Mouse (Mus musculus) E14TG2a.4 (cell line): Measurements from ENCODE around the gene Gm45808.
"Not testable (repeated sequence)": the region's sequence is repeated elsewhere in the genome, so short reads cannot be mapped to it uniquely, and the experiment has no call there.

Source experiments
- H3K27me3 ChIP-seq: 2 replicates; pipeline ENCODE4 v1.6.1; 2014; ENCODE audit warnings: low read length, control low read depth; ENCODE audit not compliant: insufficient read depth
- H3K36me3 ChIP-seq: 2 replicates; pipeline ENCODE4 v1.6.1; 2014; ENCODE audit warnings: low read length, control low read depth; ENCODE audit not compliant: insufficient read depth
- H3K4me1 ChIP-seq: replicated peaks from 2 replicates; pipeline ENCODE4 v1.6.1; 2014; ENCODE audit warnings: low read depth, low read length, control low read depth
- H3K4me3 ChIP-seq: replicated peaks from 2 replicates; pipeline ENCODE4 v1.5.1; 2014; ENCODE audit warnings: mild to moderate bottlenecking, low read length
- H3K9me3 ChIP-seq: 2 replicates; pipeline ENCODE4 v1.6.1; 2014; ENCODE audit warnings: low read length, control low read depth
- CTCF ChIP-seq: conservative IDR thresholded peaks from 2 replicates; pipeline ENCODE4 v1.5.1; 2014; ENCODE audit warnings: low read length
- NANOG ChIP-seq: IDR thresholded peaks from 2 replicates; pipeline ENCODE4 v1.6.1; 2014; ENCODE audit warnings: borderline replicate concordance, low read length, mixed read lengths
- POU5F1 ChIP-seq: IDR thresholded peaks from 2 replicates; pipeline ENCODE4 v1.6.1; 2014; ENCODE audit warnings: low read length, borderline replicate concordance

Gm45808 gene

DNA sequence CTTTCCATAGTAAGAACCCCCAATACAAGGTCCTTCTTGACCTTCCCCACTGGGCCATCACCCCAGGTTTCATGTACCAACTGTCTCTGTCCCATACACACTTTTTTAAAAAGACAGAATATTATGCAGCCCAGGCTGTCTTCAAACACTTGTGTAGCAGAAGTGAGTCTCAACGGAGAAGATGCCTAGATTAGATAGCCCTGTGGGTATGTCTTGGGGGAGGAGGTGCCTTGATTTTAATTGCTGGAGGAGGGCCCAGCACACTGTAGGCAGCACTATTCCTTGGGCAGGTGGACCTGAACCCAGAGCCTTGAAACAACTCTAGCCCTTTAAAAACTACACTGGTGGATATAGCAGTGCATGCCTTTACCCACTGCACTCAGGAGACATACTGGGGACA lies 4.4 kb downstream of the Gm45808 start:
- no peak for TF ChIP-seq POU5F1
- TF ChIP-seq CTCF: no peak
- no peak for TF ChIP-seq NANOG
- no peaks in the 10 kb centered on the region for H3K27me3 ChIP-seq
- H3K36me3 ChIP-seq: peaks cover 59% of the 10 kb centered on the region
- H3K4me1 ChIP-seq: peaks cover 46% of the 10 kb centered on the region
- no peaks in the 10 kb centered on the region for H3K9me3 ChIP-seq
- no peak overlapping the region for H3K4me3 ChIP-seq

DNA sequence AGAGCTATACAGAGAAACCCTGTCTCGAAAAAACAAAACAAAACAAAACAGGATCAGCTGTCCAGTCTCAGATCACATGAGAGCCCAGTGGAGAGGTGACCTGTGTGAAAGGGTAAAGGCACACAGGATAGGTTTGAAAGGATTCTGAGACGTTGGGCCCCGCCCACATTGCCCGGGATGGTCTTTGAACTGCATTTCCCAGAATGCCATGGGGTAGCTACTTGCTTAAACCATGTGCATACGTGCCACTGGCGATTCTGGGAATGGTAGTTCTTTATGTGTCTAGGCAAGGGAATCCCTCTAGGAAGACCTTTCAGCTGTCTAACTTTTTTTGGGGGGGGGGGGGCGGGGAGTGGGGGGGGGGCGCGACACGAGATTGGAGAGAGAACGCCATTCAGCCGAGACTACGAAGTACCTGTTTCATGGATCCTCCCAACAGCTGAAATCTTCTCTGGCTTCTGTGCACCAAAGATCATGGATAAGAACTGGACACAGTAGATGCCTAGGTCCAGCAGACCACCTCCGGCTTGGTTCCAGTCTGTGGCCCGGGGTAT lies 5.2 kb downstream of the Gm45808 start, which contains the start of gene Tulp2:
TSS of gene Tulp2 (plus strand) at position 504 of the 554 bp plus-strand sequence.
- no peaks in the 10 kb centered on the region for H3K9me3 ChIP-seq
- no peaks in the 10 kb centered on the region for H3K27me3 ChIP-seq
- peaks cover 47% of the 10 kb centered on the region for H3K4me1 ChIP-seq
- no peak for TF ChIP-seq POU5F1
- no peak for TF ChIP-seq NANOG
- no peak for TF ChIP-seq CTCF
- H3K4me3 ChIP-seq: no peak within 1 kb of the TSS
- peaks cover 58% of the 10 kb centered on the region for H3K36me3 ChIP-seq

DNA sequence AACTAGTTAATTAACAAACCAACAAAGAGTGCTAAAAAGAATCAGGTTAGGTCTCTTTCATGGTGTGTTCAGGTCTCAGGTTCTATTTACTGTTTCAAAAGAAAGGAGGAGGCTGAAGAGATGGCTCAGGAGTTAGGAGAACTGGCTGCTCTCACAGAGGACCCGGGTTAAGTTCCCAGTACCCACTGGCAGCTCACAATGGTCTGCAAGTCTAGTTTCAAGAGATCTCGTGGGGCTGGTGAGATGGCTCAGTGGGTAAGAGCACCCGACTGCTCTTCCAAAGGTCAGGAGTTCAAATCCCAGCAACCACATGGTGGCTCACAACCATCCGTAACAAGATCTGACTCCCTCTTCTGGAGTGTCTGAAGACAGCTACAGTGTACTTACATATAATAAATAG lies 6.3 kb downstream of the Gm45808 start:
- not testable (repeated sequence) for H3K9me3 ChIP-seq, H3K4me3 ChIP-seq, H3K27me3 ChIP-seq
- peaks cover 51% of the 10 kb centered on the region for H3K4me1 ChIP-seq
- peaks cover 49% of the 10 kb centered on the region for H3K36me3 ChIP-seq

DNA sequence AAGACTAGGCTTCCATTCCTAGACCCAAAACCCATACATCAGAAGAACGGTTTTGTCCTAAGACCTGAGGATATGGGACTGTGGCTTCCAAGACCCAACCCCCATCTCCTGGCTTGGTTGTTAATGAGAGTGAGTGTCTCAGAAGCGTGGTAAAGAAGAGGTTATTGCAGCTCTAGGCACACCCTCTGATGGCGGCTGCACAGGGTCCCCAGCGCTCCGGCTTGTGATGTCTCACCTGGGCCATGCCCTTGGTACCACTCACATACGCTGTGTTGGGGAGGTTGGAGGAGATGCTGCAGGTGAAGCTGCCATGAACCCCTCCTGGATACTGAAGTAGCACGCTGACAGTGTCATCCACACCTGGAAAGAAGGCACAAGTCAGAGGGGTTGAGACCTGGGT lies 7.8 kb downstream of the Gm45808 start:
- TF ChIP-seq NANOG (no peak), CTCF (no peak), POU5F1 (no peak)
- no peaks in the 10 kb centered on the region for H3K9me3 ChIP-seq
- H3K27me3 ChIP-seq: no peaks in the 10 kb centered on the region
- H3K36me3 ChIP-seq: peaks cover 42% of the 10 kb centered on the region
- H3K4me1 ChIP-seq: peaks cover 61% of the 10 kb centered on the region
- H3K4me3 ChIP-seq: no peak overlapping the region

DNA sequence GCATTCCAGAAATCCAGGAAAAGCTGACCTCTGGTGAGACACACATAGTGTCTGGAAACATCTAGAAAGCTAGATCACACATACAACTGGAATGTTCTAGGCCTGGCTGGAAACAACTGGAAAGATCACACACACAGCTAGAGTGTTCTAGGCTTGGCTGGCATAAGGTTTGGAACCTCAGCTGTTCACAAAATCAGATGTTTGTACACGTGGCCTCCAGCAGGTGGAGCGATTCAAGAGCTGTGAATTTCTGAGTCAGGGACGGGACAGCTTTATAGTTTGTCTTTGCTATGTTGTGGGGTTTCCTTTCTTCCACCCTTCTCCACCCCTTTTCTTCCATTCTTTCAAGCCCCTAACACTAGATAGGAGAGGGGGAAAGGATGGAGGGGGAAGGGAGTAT lies 9.6 kb downstream of the Gm45808 start:
- no peaks in the 10 kb centered on the region for H3K27me3 ChIP-seq
- H3K36me3 ChIP-seq: peaks cover 32% of the 10 kb centered on the region
- TF ChIP-seq CTCF (peak; percentile 53), NANOG (no peak)
- H3K9me3 ChIP-seq: no peaks in the 10 kb centered on the region
- H3K4me1 ChIP-seq: peaks cover 55% of the 10 kb centered on the region
- no peak overlapping the region for H3K4me3 ChIP-seq

DNA sequence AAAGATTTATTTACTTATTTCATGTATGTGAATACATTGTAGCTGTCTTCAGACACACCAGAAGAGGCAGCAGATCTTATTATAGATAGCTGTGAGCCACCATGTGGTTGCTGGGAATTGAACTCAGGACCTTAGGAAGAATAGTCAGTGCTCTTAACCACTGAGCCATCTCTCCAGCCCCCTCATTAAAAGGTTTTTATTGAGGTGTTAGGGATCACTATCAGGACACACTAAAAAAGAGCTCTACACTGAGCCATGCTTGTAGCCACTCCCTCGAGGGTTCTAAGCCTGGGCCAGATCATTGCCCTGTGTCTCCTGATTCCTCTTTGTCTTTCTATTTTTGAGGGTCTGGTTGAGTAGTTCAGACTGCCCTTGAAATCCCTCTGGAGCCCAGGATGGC lies 10.2 kb downstream of the Gm45808 start:
- H3K4me3 ChIP-seq: no peak overlapping the region
- H3K9me3 ChIP-seq: no peaks in the 10 kb centered on the region
- TF ChIP-seq NANOG: no peak
- TF ChIP-seq POU5F1: no peak
- TF ChIP-seq CTCF: no peak
- peaks cover 32% of the 10 kb centered on the region for H3K36me3 ChIP-seq
- no peaks in the 10 kb centered on the region for H3K27me3 ChIP-seq
- H3K4me1 ChIP-seq: peaks cover 50% of the 10 kb centered on the region

DNA sequence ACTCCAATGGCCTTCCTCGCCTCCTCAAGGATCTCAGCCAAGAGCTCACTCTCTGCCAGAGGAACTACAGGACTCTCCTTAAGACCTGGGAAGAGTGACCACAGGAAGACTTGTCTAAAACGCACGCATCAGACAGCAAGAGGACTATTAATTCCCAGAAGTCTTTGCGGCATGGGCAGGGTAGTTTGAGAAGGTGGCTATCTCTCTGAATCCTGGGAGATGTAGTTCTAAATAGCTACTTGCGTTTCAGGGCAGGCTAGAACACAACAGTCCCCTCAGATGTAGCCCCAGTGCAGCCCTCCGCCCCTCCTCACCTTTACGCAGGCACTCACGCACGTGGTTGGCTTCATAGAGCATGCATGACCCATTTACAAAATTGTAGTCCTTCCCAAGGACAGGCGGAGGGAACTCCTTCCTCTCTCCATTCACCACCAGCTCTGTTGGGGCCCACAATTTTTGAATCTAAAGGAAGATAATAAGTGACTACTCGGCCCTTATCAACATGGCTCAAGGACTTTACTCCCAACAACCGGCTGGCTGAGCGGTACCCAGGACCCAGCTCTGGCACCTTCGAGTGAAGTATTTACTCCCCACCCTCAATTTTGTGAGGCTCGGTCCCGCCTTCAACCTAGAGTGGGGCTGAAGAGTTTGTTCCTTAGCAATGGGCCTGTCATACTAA lies 11.2 kb downstream of the Gm45808 start:
- Histone ChIP-seq H3K27me3 (no peaks in the 10 kb centered on the region), H3K9me3 (no peaks in the 10 kb centered on the region), H3K4me3 (peak overlapping the region; percentile 75), H3K36me3 (peaks cover 32% of the 10 kb centered on the region), H3K4me1 (peaks cover 51% of the 10 kb centered on the region)
- TF ChIP-seq NANOG (no peak), POU5F1 (no peak), CTCF (no peak)

DNA sequence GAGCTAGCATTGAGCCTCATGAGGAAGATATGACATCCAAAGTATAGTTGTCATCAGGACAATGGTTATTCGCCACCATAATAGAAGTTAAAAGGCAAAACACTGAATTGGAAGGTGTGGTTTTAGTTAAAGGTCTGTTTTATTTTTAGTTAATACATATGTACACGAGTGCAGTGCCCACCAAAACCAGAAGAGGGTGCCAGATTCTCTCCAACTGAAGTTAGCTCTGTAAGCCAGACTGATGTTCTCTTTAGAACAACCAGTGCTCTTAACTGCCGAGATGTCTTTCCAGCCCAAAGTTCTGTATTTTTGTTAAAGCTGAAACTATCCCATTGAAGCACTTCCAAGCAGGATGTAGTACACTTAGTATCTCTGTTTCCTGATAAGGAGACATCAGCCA lies 15.7 kb downstream of the Gm45808 start:
- Histone ChIP-seq H3K9me3 (no peaks in the 10 kb centered on the region), H3K4me3 (no peak overlapping the region)
- no peak for TF ChIP-seq NANOG
- peak; percentile 92 for TF ChIP-seq CTCF

DNA sequence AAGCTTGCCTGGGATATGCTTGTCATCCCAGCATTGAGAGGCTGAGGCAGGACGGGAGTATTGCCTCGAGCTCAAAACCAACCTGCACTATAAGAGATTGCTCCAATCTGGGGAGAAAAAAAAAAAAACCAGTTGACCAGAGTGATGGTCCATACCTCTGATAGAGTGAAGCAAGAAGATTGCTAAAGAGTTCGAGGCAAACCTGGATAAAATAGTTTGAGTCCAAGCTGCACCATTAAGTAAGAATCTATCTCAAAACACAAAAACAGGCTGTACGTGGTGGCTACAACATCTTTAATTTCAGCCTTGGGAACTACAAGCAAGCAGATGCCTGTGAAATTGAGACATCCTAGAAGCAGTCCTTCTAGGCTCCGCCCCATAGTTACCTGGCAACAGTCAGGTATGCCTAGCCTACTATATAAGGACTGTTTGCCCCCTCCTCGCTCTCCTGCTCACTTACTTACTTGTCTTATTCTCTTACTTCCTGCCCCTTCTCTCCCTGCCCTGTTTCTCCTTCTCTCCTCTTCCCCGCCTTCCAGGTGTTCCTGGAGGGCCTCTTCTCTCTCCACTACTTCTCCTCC lies 19.4 kb downstream of the Gm45808 start:
- peaks cover 40% of the 10 kb centered on the region for H3K36me3 ChIP-seq
- peaks cover 53% of the 10 kb centered on the region for H3K4me1 ChIP-seq
- TF ChIP-seq CTCF (no peak), NANOG (no peak), POU5F1 (no peak)
- peak overlapping the region; percentile 99 for H3K4me3 ChIP-seq
- no peaks in the 10 kb centered on the region for H3K9me3 ChIP-seq
- no peaks in the 10 kb centered on the region for H3K27me3 ChIP-seq

More for the DNA sequence above, 15.7 kb downstream of the Gm45808 start:
- Histone ChIP-seq H3K36me3 (peaks cover 7% of the 10 kb centered on the region), H3K27me3 (no peaks in the 10 kb centered on the region), H3K4me1 (peaks cover 34% of the 10 kb centered on the region)
